Mouse (Mus musculus) layer of hippocampus, adult 9-11 months (tissue): ENCODE measurements at regions not wholly inside any gene's neighbourhood (a gene's known extent, or its start where the extent isn't known, plus 50 kb on each side); places are given as distances from the start of the nearest gene placed in this dataset.

Experiments used
- DNase-seq: peaks from one replicate; pipeline ENCODE4 v3.0.0; 2022

DNA sequence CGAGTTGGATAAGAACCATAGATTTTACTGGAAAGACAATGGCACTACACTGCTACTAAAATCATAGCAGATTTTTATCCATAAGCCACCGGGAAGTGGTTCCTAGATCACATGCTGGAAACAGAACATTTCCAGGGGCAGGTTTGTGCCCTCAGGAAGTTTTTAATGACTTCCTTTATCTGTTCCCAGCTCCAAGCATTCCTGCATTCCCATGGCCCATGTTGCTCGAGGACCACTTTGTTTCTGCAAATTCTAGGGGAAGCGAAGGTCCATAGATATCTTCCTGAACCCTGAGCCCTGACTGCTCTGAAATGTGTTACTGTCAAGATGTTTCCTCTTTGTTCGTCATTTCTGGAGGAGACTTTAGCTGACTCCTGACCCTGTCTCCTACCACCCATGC lies 235.6 kb upstream of the Map3k1 start:
- DNase-seq, result no peak

DNA sequence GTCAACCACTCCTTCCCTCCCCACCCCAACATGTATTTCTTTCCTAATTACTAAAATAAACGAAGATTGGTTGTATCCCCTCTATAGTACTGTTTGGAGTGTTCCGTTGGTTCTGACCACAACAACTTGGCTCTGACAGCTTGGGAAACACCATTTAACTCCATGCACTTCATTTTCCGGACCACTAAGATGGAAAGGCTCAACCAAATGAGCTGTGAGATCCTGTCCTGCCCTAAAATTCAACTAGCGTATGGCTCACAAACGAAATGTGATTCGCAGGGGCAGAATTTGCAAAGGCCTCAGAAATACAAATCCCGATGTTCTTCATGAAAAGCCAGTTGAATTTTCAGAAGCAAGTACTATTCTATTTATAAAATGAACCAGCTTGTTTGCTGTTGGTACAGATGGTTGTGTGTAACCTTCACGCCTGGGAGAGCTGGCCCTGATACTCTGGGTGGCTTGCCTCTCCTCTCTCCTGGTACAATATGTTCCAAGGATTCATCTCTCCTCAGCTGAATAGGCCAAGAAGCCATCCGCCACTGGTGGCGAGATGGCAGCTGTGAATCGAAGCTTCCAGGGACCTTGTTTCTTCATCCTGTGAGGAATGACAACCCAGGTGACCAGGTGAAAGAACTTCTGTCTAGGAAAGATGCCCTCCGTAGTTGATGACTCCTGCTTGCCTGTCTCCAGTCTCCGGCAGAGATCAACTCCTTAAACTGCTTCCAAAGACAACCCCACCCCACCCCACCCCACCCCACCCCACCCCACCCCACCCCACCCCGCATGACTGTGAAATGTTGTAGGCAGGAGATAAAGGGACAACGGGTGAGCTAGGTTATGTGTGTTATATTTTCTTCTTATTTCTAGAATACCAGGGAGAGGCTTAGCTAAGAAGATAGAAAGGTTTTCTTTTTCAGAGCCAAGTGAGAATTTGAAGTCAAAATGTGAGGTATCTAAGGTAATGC lies 237.7 kb upstream of the Map3k1 start:
- no peak for DNase-seq

DNA sequence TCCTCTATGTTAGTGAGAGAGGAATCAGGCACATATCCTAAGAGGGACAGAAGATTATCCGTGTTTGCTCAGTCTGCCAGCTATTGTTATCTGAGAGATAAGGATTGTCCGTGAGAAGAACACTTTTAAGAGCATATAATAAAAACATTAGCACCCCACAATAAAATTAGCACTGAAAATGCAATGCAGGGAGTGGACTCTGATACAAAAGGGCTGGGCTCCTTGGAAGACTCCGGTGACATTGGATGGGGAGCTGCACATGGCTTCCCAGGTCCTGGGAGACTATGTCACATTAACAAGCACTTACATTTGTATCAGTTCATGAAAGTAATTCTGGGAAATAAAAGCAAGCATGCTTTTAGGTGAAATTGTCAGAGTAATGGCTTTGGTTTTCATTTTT lies 238.6 kb upstream of the Map3k1 start:
- DNase-seq, result no peak

DNA sequence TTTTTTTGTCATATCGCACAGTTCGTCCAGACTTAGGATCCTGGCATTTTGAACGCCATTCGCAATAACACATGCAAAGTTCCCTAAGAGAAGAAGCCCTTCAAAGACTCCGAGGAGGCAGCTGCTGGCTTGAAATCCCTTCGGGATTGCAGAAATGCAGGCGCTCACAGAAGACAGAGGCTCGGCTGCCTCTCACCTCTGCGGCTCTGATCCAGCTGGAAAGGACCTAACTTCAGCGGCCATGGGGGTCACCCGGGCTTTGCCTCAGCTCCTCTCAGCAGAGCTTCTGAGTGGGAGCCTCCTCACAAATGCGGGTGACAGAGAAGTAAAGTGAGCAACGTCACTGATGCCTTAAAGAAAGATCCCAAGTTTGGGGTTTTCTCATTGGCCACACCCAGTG lies 239.1 kb upstream of the Map3k1 start:
- no peak for DNase-seq

DNA sequence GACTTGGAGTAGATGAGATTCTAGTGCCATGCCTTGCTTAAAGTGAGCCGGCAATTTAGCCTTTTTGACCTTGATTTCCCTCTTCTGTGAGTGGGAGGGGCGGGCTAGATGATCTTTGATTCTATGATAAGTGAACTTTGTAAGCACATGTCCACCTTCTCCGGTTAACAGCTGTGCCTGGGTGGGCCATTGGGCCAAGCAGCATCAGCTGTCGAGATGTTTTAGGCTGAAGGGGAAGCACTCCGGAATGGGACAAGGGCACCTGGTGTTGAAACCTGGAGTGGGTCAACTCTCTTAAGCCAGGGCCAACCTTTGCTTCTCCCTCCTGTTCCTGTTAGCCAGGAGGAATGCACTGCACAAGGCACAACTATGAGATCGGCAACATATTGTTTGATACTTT lies 239.5 kb upstream of the Map3k1 start:
- no peak for DNase-seq

DNA sequence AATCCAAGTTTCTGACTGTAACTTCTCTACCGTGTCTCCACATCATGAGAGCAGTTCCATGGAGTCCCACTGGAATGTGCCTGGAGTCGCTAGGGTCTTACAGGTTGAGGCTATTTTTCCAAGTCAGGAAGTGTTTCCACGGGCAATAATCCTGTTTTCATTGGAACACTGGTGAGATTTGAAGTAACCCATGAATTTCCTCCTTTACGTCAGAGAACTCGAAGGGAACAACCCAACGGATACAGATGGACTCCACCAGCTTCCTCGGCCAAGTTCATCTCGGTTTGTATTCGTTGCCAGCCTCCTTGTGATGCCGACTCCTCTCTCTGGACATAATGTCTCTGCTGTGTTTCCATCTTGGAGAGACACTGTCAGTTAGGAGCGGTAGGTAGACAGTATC lies 237.4 kb upstream of the Ankrd55 start:
- DNase-seq, result no peak

DNA sequence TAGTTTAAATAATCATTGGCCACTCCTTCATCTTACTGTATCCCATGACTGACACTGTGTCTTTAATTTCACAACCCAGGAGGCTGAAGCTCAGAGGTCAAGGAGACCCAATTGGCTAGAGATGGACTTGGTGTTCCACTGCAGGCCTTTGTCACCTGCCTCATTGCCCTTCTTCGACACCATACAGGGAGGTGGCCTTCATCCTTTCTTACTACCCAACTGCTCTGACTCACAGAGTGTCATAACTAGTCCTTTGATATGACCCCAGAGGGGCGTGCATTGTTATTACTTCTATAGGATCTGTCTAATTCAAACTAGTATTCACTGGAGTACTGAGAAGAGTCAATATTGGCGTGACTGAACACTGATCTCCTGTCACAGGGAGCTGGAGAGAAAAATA lies 236.2 kb upstream of the Ankrd55 start:
- DNase-seq, result no peak

DNA sequence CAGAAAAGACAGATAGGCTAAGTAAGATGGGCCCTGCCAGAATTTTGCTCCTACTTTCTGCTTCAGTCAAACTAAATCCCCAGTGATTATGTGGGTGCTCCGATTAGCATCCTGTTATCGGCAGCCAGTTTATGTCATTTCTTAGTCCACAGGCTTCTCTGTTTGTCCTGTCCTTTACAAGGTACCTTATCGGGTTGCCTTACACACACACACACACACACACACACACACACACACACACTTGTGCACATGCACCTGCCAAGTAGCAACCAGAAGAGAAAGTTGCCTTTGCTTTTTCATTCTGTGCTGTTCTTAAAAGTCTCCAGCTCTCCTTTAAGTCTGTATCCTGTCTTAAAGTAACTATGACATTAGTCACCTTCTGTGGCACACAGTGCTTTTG lies 235.8 kb upstream of the Ankrd55 start:
- no peak for DNase-seq

DNA sequence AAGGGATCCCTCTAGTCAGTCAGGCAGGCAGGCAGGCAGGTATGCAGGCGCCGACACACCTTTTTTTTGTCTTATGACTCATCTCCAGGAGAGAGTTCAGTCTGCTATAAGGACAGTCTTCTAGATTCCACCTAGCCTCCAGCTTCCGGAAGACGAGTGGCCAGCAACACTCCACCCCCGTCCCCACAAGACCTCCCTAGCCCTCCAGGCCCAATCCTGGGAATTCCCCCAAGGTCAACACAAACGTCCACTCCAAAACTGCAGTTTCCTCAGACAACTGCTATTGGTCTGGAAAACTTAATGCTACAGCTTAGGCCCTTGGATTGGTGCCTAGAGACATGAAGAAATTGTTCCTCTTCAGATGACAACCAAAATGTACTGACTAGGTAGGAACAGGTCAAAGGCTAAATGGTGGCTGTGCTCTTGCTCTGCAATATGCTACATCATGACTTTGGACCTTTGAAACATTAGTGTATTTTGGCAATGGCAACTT lies 233.3 kb upstream of the Ankrd55 start:
- no peak for DNase-seq

DNA sequence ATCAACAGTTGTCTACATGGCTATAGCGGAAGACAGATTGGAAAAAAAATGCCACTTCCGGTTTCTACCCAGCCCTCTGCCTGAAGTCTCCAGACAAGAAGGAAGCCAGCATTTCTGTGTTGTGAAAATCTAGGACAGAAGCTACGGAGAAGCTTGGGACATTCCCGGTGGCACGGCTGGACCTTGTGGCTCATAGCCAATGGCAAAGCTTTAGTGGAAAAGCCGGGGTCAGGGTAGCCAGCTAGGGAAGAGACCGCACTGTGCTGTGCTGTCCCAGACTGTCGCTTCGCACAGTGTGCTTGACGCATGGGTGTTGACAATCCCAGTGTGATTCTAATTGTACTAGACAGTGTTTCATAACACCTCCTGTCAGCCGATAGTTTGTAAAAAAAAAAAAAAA lies 230.0 kb upstream of the Ankrd55 start:
- no peak for DNase-seq

DNA sequence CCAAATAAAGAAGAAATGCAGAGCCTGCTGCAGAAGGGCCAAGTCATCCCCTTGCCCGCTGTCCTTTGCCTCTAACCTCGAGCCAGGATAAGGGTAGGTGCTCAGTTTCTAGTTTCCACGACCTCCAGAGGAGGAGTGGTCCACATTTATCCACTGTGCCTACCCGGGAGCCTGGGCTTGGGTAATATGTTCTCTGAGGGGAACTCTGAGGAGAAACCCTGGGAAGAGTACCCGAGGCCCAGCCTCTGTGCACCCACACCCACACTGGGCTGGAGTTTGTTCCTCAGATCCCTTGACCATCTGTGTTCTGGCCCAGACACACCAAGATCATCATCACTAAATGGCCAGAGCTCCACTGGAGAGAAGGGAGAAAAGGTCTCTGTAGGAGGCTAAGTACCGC lies 229.5 kb upstream of the Ankrd55 start:
- no peak for DNase-seq

DNA sequence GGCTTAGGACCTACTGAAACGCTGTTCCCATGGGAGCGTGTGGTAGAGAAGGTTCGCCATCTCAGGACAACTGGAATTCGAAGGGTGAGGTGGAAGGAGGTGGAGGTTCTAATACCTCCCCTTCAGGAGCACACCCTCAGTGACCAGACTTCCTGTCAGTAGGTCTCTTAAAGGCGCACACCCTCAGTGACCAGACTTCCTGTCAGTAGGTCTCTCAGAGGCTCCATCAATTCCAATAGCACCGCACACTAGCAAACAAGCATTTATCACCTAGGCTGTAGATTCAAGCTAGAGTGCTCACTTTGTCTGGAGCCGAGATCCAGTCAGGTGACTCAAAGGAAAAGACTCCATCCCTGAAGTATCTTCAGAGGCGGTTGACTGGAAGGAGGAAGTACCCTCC lies 226.2 kb upstream of the Ankrd55 start:
- DNase-seq, result no peak

DNA sequence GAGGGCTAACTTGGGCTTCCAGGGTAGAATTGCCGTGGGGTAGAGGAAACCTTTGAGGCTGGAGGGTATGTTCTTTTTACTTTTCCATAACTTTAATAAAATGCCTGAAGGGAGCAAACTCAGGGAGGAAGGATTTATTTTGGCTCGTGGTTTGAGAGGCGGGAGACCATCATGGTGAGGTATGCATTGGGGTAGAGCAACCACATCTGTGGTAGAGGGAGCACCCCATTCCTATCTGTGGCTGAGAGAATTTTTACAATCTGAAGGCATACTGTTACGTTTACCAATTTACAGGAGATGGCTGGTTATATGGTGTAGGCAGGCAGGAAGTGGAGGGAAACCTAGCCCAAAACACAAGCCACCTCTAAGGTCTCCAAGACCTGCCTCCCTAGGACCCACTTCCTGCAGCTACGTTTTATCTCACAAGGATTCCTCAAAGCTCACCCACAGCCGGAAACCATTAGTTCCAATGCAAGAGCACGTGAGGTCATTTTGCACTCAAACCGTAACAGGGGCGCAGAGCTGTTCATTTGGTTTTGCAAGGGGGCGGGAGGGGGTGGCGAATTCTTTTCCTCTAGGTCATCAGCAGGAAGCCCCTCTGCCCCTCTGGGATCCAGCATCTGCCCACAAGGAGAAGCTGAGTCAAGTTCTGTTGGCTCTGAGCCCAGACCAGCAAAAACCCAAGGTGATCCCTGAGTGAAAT lies 224.7 kb upstream of the Ankrd55 start:
- DNase-seq, result no peak

DNA sequence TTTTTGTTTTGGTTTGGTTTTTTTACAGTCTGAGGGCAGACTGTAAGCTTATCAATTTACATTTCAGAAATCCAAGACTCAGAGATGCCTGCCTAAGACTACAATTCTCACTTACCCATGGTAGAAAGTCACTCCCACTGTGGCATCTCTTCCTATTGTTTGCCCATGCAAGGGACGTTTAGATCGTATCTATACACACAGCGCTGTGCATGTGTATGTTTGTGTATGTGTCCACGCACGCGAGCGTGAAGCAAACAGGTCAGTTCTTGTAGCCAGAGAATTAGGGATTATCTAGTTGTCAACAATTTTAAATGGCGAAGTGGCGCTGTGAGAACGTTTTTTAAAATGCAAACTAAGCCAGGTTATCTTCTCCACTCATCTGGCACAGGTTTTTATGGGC lies 223.6 kb upstream of the Ankrd55 start:
- DNase-seq, result no peak

DNA sequence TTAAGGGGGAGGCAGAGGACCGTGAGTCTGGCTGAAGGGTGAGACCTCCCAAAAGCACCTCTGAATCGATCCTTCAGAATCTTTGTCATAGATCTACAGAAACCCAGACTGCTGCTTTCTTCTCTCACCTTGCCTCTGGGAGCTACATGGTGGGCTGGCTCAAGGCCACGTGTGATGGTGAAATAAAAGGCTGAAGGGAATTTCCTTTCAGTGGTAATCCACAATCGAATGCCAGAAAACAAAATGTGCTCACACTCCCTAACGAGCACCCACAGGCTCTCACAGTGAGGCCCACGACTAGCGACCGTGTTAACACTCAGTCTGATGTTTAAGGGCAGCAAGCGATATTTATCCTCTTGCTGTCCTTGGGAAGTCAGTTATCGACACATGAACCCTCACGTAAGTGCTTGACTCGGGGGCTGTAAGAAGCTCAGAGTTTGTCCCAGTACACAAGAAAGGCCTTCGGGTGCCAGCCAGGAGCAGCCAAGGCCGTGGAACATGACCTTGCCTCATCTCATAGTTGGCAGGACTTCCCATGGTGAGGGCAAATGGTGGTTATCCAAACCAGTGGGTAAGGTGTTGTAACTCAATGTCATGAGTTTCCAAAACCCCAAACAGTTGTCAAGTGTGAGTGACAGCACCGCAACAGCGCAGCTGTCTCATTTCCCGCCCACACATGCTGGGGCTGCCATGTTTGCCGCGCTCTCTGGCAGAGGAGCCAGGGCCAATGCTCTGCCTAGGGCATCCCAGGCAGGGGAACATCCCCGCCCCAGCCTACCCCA lies 221.0 kb upstream of the Ankrd55 start:
- DNase-seq, result no peak

DNA sequence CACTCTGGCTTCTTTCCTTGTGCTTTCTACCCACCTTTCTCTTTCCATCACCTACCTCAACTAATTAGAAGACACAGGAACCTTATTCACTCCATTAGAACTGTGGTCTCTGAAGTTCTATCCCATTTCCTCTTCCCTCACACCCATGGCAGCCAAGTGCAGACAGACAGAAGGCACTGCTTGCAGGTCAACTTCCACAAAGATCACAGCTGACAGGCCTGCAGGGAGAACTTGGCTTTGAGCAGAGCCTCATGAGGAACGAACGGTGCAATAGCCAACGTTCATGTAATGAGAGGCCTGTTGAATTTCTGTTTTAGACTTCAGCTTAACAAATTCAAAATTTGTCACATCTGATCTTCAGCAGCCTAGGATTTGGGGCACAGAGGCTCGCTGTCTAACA lies 217.5 kb upstream of the Ankrd55 start:
- no peak for DNase-seq

DNA sequence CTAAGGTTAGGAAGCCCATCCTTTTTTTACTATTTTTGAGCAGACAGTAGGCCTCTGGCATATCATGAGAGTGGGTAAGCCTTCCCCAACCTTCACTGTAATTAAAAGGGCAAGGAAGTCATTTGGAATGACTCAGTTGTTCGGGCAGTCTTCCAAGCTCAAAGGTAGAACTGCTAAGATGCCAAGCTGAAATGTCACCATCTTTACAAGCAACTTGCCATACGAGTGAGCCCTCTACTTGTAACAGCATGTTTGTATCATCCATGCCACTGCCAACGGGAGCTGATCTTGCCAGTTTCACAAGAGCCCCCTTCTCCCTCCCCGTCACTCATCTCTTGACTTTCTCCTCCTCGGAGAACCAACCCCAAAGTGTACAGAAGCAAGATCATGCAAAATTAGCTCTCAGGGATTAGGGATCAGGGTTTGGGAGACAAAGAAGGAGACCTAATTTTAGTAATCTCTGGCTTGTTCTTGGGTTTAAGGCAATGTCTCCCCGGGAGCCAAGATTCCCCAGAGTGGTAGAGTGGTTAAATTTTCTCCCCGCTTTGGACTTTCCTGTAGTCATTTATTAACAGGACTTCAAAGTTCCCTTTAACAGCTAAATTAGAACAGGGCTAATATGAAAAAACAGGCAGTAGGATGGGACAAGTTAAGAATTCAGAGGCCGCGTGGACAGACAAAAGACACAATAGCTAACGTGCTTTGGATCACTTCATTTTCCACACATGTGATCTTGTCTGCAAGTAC lies 216.9 kb upstream of the Ankrd55 start:
- DNase-seq, result no peak

DNA sequence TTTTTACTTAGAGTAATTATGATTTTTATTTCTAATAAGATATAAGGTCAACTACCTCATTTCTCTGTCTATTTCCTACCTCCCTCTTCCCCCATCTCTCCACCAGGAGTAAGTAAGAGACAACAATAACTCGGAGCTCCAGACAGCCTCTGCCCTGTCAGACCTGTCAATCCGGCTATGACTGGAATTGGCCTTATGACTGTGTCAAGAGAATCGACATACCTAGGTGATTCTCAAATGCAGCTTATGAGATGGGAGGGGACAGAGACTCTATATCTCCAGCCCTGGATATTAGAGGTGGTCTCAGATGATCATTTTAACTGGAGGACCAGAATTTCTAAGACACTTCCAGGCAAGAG lies 216.3 kb upstream of the Ankrd55 start:
- no peak for DNase-seq

DNA sequence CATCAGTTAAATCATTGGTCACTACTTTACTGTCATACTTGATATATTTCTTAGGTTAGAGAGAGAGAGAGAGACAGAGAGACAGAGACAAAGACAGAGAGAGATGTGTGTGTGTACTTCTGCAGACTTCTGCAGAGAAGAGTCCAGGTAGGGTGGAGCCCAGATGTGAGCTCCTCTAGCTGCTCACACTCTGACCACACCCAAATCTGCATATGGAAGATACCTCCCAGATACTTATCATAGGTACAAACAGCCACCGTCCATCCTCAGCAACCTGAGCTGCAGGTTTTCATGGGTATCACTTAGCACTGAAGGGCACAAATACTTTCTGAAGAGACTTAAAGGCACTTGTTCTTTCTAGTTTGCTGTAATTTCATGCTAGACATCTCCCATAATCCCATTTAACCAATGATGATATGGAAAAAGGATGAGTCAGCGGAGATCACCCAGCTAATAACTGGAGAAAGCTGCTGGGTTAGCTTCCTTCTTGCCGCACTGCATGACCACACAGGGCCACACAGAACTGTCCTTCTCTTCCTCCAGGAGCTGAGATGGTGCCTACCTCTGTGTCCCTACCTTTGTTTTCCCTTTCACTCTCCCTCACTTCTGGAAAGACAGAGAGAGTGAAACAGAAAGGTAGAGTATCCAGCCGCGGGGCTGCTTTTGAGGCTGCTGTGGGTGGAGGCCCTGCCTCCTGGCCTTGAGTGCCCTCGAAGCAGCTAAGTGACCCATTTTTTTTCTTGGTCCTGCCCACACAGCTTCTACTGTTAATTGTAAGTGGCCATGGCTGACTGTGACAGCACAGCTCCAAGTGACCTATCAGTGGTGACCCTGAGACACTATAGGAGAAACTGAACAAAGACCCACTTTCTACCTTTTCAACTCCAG lies 214.5 kb upstream of the Ankrd55 start:
- DNase-seq, result no peak

DNA sequence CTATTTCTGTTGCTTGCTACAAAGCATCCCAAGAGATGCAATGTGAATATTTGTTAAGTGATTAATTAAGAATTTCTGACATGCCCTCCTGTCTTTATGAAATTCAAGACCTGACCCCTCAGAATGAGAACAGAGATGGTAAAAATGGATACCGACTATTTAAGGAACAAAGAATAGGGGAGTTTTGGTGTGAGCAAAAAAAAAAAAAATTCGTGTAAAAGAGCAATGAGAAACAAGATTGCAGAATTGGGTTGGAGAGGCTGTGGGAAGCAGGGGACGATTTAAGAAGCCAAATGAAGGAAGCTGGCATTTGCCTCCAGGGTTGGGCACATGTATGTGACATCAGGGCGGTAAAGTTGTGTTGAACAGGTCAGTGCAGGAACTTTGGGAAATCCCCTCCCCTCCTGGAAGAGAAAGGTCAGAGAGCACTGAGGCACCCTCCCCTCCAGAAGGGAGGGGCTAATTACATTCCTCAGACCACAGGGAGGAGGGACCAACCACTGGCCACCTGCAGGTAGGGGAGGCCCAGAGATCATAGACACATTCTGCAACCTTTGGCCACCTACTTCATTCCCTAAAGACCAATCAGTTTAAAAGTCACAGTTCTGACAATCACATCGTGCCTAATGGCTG lies 212.3 kb upstream of the Ankrd55 start:
- DNase-seq, result no peak

DNA sequence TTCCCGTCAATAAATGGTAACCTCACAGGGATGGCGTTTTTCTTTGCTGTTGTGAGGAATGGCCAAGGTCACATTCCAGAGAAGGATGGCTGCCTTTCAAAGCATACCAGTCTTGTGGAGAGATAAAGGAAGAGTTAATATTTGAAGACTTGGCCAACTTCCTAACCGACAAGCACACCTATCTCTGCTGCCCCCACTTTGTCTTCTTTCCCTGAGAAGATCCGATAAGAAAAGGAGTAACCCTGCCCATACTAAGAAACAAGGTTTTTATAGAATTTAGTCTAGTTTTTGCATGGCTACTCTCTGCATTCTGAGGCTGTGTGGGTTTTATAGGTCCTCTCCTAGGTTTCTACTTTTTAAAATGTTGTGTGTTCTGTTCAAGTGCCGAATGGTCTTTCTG lies 210.2 kb upstream of the Ankrd55 start:
- no peak for DNase-seq
